Mouse (Mus musculus) heart, adult 18-20 months (tissue): ENCODE results near the gene Wdr81. TPM values are rescaled to one million over a fixed set of nuclear protein-coding genes. Genes with fewer than 3 reads are reported as not detected.

Experiments used
- DNase-seq, 2 experiments: peaks; one replicate each; pipeline ENCODE4 v3.0.0; 2021 to 2022; ENCODE audit warnings: mixed read lengths in 1 of 2
- total RNA-seq, 2 experiments: library from RNA; stranded (reverse); gene quantifications; 2 replicates each; pipeline ENCODE4 v1.2.3; 2021

Gene Wdr81
- total RNA-seq, 2 experiments from 2014 or later: 7.6 to 8.3 TPM

- DNase-seq: no peak
Measured at GRCm38 (mm10) chr11:75438194-75438593, 16.3 kb downstream of the Wdr81 start.

DNA sequence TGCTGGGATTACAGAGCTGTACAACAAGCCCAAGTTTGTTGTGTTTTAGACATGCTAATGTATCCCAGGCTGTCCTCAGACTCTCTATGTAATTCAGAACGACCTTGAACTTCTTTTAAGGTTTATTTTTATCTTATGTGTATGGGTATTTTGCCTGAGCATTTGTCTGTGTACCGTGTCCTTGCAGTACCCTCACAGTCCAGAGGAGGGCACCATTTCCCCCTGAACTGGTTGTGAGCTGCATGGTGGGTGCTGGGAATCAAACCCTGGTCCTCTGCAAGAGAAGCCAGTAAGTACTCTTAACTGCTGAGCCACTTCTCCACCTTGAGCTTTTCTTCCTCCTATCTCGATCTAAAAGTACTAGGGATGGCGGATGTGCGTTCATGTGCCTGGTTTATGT, 20.4 kb downstream of the Wdr81 start:
- DNase-seq: no peak

DNA sequence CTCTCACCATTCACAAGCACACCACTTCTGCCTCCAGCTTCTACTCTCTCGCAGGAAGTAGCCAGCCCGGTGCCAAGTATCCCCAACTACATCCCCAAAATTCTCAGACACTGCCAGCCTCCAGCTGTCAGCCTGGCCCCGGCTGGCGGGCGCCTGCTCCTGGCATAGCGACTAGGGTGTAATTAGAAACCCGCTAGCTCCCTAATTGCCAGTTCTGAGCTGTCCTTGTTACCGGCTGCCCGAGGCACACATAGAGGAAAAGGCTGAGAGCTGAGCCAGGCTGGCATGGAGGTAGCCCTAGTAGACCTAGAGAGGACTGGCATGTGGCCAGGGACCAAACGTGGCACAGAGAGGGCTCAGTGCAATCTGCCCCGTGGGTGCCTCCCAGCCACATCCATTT, 23.2 kb downstream of the Wdr81 start:
- DNase-seq: peak in 1 of 2 experiments; percentile 26

- DNase-seq: peak in 1 of 2 experiments; percentile 46
Measured at GRCm38 (mm10) chr11:75429019-75429705, 25.4 kb downstream of the Wdr81 start.

DNA sequence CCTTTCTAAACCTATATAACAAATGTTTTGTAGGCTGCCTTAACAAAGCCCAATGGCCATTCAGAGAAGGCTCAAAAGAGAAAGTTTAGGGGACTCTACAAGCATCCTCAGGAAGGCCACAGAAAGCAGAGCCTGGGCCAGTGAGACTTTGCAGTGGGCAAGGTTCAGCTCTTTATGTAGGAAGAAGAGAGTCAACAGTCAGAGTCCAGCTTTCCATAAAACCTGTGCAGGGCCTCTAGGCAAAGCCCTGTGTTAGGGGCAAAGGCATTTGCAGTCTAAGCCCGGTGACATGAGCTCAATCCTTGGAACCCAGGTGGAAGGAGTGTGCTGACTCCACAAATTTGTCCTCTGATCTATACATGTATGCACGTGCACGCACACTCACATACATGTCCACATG, 30.1 kb downstream of the Wdr81 start:
- DNase-seq: no peak

DNA sequence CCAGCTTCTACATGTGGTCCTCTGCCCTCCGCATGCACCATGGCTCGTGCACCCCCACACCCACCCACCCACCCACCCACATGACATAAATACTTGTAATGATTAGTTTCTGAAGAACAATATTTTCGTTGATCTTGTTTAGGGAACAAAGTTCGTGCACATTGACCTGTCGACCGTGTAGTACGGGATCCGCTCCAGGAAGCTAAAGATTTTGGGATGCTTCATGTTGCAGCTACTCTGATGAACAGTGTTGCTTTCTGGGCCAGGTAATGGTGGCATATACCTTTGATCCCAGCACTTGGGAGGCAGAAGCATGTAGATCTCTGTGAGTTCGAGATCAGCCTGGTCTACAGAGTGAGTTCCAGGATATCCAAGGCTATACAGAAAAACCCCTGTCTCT, 30.5 kb downstream of the Wdr81 start:
- DNase-seq: no peak

- DNase-seq: no peak
Measured at GRCm38 (mm10) chr11:75423091-75423490, 31.4 kb downstream of the Wdr81 start.

DNA sequence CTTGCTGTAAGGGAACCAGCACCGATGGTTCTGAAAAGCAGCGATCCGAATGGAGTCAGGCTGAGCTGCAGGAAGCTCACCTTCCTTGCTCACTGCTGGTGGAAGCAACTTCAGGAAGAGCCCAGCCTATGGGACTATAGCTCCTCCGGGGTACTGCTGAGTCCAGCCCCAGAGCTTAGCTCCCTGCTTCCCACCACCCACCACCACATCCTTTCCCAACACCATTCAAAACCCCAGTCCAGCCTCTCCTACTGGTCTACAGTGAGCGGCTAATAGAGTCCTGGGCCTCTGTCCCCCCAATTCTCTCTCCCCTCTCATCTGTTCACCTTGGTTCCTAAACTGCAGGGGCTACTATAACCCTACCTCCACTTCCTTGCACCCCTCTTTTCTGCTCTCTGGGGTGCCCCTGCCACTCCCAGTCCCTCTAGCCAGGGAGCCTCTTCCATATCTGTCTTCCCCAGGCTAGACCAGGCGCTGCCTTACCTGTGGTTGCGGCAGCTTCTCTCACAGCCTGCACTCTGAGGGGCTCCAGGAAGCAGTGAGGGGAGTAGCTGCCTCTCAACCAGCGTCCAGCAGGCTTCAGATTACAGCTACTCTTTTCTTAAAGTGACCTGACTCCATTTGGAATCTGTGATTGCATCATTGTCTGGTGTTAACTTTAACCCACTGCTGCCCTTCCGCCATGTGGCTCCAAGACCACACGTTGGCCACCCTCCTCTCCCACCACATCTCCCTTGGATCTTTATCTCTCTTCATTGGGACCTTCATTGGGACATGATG, 32.3 kb downstream of the Wdr81 start, which contains the start of gene Serpinf1:
Gene Serpinf1, minus strand, starts transcription at position 689 of the 780 bp plus-strand sequence.
- no peak for DNase-seq

DNA sequence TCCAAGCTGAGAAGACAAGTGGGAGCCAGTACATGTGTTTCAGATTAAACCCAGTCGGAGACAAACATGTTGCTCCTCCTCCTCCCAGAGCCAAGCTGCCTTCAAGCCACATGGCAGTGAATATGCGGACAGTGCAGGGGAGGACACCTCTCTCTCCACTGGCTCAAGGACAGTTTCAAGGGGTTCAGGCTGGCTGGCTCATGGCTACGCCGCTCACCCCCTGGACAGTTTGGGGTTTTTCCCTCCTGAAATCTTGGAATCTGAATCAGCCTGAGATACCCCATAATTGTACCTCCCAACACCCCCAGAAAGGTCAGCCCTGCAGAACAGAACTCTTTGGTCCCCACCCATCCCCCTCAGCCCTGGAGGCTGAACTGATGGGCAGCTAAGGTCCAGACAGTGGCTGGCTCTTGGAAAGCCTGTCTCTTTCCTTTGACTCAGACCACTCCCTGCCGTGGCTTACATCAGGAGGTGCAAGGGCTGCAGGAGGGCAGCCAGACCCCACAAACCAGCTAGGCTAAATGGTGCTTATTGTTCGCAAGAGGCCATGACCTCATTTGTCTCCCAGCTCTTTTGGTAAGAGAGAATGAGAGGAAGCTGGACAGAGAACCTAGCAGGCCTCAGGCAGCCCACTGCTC, 33.0 kb downstream of the Wdr81 start:
- DNase-seq: peak in 1 of 2 experiments; percentile 22

DNA sequence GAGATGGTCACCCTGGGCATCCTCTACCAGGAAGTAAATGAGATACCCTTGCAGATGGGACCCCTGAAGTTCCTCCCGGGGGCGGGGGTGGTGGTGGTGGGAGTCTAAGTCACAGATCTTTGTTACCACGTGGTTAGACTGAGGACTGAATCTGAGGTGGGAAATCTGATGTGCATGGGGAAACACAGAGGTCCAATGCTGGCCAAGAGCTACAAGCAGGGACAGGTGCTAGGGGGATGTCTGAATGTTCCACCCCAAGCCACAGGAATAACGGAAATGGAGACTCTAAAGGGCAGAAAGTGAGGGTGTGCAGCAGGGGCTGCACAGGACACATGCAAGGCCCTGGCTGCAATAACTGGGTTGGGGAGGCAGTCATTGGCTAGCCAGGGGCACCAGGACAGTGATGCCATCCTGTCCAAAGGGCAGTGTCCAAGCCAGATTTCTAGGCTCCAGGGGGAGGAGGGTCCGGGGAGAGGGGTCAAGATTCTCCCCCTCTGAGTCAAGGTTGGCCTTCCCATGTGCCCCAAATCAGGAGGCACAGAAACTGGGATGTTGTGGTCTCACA, 33.6 kb downstream of the Wdr81 start:
- no peak for DNase-seq

DNA sequence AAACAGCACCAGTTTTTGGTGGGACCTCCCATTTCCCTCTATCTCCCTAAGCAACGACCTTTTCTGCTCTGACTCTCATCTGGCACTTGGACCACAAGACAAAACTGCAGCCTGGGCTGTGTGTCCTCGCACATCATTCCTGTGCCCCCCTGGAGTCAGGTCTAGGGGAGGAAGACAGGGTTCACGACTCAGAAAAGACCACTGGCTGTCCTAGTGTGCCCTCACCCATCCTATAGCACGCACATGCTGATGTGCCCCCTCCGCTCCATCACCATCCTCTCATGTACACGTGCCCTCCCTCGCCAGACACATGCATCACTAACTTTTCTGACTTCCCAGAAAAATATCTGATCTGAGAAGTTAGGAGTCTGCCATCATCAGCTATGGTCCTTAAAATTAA, 34.5 kb downstream of the Wdr81 start:
- DNase-seq: no peak

GRCm38 (mm10) chr11:75415994-75416393, 38.5 kb downstream of the Wdr81 start:
- DNase-seq: no peak

DNA sequence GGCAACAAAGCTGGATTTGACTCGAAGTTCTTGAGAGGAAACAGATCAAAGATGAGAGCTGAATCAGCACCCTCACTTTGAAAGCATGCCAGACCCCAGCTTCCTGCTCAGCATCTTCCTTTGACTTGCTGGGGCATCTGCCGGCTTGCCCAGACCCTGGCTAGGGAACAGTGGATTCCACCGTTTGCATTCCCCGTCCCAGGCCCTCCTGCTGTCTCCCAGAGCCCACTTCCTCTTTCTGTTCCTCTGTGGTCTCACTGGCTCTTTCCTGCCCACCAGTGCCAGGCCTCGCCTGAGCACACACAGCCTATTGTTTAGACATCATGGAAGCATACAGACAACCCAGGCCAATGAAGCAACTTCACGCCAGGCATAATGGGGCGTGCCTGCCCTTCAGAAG, 39.4 kb downstream of the Wdr81 start:
- peak in 1 of 2 experiments; percentile 59 for DNase-seq

DNA sequence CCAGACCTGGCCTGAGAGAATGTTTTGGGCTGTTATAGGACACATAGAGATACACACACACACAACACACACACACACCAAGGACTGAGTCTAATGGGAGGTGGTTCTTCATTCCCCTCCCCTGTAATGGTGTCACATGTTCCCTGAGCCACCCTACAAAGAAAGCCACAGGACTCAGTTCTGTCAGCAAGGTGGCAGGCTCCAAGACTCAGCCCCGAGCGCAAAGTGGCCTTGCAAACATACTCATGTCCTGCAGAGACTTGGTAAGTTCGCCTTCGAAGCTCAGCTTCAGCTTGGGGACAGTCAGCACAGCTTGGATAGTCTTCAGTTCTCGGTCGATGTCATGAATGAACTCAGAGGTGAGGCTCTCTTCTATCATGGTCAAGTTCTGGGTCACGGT, 43.9 kb downstream of the Wdr81 start:
- DNase-seq: no peak

- DNase-seq: no peak
Measured at GRCm38 (mm10) chr11:75409679-75410575, 44.6 kb downstream of the Wdr81 start.

DNA sequence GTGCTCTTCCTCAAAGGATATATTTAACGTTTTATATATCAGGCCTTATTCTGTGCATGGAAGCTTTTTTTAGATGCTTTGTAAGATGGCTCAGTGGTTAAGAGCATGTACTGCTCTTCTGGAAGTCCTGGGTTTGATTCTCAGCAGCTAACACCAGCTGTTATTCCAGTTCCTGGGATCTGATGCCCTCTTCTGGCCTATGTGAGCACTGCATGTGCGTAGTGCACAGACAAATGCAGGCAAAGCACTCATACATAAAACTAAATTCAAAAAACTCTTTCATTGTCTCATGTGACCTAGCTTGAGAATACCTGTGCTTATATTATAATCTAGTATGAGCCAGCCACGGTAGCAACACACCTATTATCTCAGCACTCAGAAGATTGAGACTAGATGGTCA, 47.7 kb downstream of the Wdr81 start:
- peak; percentile 30 to 73 for DNase-seq

- DNase-seq: no peak
Measured at GRCm38 (mm10) chr11:75406104-75406503, 48.4 kb downstream of the Wdr81 start.

DNA sequence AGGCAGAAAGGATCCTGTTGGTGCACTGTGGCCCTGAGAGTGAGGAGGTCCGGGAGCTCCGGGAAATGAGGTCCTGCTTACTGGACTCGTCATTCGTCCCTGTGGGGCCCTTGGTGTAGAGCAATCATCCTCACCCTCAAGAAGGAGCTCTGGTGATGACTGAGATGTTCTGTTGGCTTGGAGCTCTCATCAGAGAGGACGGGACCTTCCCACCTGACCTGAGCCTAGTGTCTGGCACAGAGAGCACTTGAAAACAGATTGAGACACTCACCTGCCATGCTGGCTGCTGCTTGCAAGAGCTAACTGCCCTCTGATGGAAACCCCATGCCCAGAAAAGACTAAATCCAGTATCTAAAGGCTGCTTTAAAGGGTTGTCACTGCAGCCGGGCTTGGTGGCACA, 49.7 kb downstream of the Wdr81 start:
- no peak for DNase-seq

DNA sequence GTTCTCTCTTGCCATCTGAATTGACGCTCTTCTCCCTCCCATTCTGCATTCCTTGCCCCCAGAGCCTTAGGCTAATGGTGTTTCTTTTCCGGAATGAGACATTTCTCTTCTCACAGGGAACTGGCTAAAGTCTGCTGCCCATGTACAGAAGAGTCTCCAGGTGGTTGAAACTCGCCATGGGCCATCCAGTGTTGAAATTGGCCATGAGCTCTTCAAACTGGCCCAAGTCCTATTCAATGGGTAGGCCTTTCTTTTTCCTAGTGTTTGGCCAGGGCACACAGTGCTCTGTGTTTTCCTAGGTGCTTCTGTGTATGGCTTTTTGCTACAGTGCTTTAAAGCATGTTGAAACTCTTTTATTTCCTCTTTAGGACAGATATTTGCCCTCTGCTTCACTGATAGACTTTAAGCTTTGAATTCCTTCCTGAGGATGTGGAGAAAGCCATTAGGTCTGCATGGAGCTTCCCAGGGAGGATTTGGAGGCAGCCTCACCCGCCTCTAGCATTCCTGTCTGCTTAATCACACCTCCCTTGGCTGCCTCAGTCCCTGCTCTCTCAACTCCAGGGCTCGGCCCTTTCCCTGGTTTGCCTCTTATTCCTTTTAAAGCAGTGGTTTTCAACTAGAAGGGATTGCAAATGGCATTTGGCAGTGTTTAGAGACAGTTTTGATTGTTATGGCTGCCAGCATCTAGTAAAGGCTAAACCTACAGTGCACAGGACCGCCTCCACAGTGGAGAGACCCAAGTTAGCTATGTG, 51.0 kb downstream of the Wdr81 start:
- DNase-seq: peak; percentile 51 to 68

DNA sequence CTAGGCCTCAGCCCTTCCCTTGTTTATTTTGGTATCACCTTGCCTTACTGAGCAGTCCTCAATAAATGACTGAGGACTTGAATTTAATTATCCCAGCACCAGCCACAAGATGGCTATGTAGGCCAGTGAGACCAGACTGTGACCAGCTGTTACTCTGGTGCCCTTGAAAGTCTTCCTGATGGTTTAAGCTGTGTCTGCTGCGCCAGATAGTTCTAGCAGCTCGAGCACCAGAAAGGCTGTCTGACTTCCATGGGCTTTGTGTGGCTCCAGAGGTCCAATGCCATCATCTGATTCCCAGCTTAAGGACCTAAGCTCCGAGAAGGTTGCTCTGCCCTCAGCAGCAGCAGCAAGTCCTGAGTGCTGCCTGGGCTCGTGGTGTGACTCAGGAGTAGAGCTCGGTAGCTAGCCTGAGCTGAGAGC, 52.2 kb downstream of the Wdr81 start:
- DNase-seq: peak; percentile 75 to 76

GRCm38 (mm10) chr11:75400099-75400498, 54.4 kb downstream of the Wdr81 start:
- no peak for DNase-seq
